Mouse (Mus musculus): ENCODE results near the gene Sfr1. TPM values are rescaled to one million over a fixed set of nuclear protein-coding genes. Genes with fewer than 3 reads are reported as not detected.

The Sfr1 gene
- polyA plus RNA-seq, 1 experiment from 2014 or later: 309 TPM

DNA sequence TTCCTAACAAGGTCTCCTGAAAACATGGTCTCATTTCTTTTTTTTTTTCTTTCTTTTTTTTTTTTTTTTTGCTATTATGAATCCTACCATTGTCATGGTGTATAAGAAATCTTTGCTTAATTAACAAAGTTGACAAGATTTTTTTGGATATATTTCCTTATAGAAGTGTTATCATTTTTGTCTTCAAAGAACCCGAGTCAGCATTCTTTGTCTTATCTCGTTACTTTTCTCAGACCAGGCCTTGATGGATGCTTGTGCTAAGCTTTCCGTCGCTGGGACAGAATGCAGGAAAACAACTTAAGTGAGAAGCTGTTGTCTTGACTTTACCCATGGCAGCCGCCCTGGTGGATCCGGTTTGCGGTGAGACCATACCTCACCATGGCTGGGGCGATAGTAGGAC is 31.0 kb upstream of the Sfr1 start:
- H3K27me3 ChIP-seq (replicated peaks; ENCODE audit: control insufficient read depth, insufficient read depth, low read length): no peaks in the 10 kb centered on the region
- 0 out of 2 replicates have a peak, but pooled peaks cover 3% of the 10 kb centered on the region for H3K4me1 ChIP-seq (ENCODE audit: control insufficient read depth, insufficient read depth, low read length)
- no peak overlapping the region for H3K4me3 ChIP-seq (ENCODE audit: low read depth, low read length)
- H3K27ac ChIP-seq (replicated peaks; ENCODE audit: low read depth, low read length): no peak overlapping the region
- no peak for DNase-seq (ENCODE audit: low spot score)
- H3K4me2 ChIP-seq (ENCODE audit: low read depth, low read length): no peak overlapping the region
- H3K9me3 ChIP-seq (ENCODE audit: control insufficient read depth, low read length): no peaks in the 10 kb centered on the region
- H3K9ac ChIP-seq (ENCODE audit: low read depth, low read length): no peak overlapping the region
- no peak for ATAC-seq (ENCODE audit: low read depth)
- no peaks in the 10 kb centered on the region for H3K36me3 ChIP-seq (ENCODE audit: control insufficient read depth, insufficient read depth, low read length)
- 86% methylated on average over 8 of the region's 8 CpGs for WGBS

DNA sequence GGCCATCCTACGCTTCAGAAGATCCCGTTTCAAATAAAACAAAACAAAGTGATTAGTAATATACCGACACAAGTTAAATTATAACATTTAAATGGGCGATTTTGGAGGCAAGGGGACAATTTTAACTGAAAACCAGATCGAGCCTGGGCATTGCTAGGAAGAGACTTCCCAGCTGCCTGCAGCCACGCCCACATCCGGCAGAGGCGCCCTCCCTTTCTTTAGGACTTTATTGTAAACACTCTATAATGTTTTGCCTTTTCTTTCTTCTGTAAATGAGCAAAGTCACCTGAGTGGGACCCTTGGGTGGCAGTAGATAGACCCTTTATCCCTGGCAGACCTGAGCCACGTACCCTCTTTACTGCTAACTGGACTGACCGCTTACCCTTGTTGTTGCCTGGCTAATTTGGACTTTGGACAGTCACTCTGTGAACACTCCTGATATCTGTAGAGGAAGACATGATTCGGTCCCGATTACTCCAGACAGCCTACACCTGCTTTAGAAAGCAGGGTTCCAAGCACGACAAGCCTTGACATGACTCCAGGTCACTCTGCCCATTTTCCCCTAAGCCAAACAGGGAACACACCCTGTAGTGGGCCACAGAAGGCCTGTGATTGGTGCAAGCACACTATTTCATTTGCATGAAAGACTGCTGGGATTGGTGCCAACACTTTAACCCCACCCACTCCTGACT is 26.3 kb upstream of the Sfr1 start:
- DNase-seq (ENCODE audit: low spot score): no peak
- 71% methylated on average over 13 of the region's 13 CpGs for WGBS
- H3K9me3 ChIP-seq (ENCODE audit: control insufficient read depth, low read length): no peaks in the 10 kb centered on the region

DNA sequence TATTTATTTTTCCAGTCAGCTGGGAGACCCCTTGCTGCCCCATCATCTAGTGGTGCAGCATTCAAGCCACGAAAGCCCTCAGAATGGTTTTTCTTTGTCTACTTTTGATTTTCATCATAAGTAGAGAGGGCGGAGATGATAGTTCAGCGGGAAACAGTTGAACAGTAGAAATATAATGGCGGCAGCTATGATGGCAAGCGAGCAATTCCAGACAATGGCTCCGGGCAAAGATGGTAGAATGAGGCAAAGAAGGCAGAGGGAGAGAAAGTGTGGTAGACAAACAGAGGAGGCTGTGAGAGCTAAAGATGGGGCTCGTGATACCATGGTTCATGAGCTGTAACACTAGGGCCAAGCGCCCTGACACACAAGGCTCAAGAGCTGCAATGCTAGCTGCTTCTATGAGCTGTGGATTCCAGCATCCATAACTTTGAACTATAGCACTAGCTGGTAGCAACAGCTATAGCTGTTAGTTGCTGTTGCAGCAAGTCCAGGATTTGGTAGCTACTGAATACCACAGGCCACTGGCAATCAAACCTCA is 25.6 kb upstream of the Sfr1 start:
- Histone ChIP-seq H3K27me3 (replicated peaks; ENCODE audit: control insufficient read depth, insufficient read depth, low read length) (no peaks in the 10 kb centered on the region), H3K9me3 (ENCODE audit: control insufficient read depth, low read length) (no peaks in the 10 kb centered on the region), H3K4me1 (ENCODE audit: control insufficient read depth, insufficient read depth, low read length) (no peaks in the 10 kb centered on the region), H3K27ac (replicated peaks; ENCODE audit: low read depth, low read length) (no peak overlapping the region), H3K4me3 (ENCODE audit: low read depth, low read length) (no peak overlapping the region), H3K4me2 (ENCODE audit: low read depth, low read length) (no peak overlapping the region), H3K9ac (ENCODE audit: low read depth, low read length) (no peak overlapping the region), H3K36me3 (ENCODE audit: control insufficient read depth, insufficient read depth, low read length) (no peaks in the 10 kb centered on the region)
- ATAC-seq (ENCODE audit: low read depth) (no peak), DNase-seq (ENCODE audit: low spot score) (no peak)
- 92% methylated on average over 8 of the region's 8 CpGs for WGBS

More for the DNA sequence above, 26.3 kb upstream of the Sfr1 start:
- Histone ChIP-seq H3K9ac (ENCODE audit: low read depth, low read length) (no peak overlapping the region), H3K4me1 (ENCODE audit: control insufficient read depth, insufficient read depth, low read length) (no peaks in the 10 kb centered on the region), H3K27ac (replicated peaks; ENCODE audit: low read depth, low read length) (no peak overlapping the region), H3K36me3 (ENCODE audit: control insufficient read depth, insufficient read depth, low read length) (no peaks in the 10 kb centered on the region), H3K4me3 (ENCODE audit: low read depth, low read length) (no peak overlapping the region), H3K27me3 (replicated peaks; ENCODE audit: control insufficient read depth, insufficient read depth, low read length) (no peaks in the 10 kb centered on the region), H3K4me2 (ENCODE audit: low read depth, low read length) (no peak overlapping the region)
- ATAC-seq (ENCODE audit: low read depth): no peak

DNA sequence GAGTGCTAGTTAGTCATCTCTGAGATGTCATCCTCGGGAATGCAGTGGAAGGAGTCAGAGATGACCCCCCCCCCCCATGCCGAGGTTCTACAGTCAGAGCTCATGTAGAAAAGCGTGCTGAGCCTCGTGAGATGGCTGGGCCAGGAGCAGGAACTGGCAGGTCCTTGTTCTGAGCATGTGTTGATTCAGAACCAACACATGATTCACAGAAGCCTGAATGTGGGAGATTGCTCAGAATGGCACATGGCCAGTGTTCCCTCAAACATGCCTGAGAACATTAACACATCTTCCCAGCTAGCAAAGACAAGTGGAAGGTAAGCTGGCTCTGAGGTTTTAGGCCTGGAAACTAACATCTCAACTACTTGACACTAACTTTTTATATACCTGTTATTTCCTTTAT is 21.1 kb upstream of the Sfr1 start:
- H3K27ac ChIP-seq (replicated peaks; ENCODE audit: low read depth, low read length): no peak overlapping the region
- 72% methylated on average over 4 of the region's 4 CpGs for WGBS
- no peaks in the 10 kb centered on the region for H3K9me3 ChIP-seq (ENCODE audit: control insufficient read depth, low read length)
- H3K4me3 ChIP-seq (ENCODE audit: low read depth, low read length): no peak overlapping the region
- no peak overlapping the region for H3K9ac ChIP-seq (ENCODE audit: low read depth, low read length)
- H3K27me3 ChIP-seq (replicated peaks; ENCODE audit: control insufficient read depth, insufficient read depth, low read length): no peaks in the 10 kb centered on the region
- ATAC-seq (ENCODE audit: low read depth): no peak
- no peaks in the 10 kb centered on the region for H3K4me1 ChIP-seq (ENCODE audit: control insufficient read depth, insufficient read depth, low read length)
- H3K4me2 ChIP-seq (ENCODE audit: low read depth, low read length): no peak overlapping the region
- no peak for DNase-seq (ENCODE audit: low spot score)
- no peaks in the 10 kb centered on the region for H3K36me3 ChIP-seq (ENCODE audit: control insufficient read depth, insufficient read depth, low read length)

DNA sequence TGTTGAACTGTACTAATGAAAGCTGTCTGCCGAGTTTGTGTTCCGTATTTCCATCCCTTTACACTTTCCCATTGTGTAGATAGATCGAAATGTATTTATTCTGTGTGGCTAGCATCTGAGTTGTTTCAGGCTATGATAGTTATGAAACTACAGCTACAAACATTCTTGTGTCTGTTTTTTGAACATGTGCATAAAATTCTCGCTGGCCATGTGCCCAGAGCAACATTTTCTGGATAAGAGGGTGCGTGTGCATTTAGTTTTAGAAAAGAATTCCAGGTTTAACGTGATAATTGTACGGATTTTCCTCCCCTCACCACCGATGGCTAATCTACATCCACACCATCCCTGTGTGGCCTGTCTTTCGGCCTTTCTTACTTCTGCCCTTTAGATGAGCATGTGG is 18.0 kb upstream of the Sfr1 start:
- DNase-seq (ENCODE audit: low spot score): peak; percentile 66
- H3K4me2 ChIP-seq (ENCODE audit: low read depth, low read length): no peak overlapping the region
- H3K36me3 ChIP-seq (ENCODE audit: control insufficient read depth, insufficient read depth, low read length): no peaks in the 10 kb centered on the region
- no peaks in the 10 kb centered on the region for H3K27me3 ChIP-seq (replicated peaks; ENCODE audit: control insufficient read depth, insufficient read depth, low read length)
- H3K9me3 ChIP-seq (ENCODE audit: control insufficient read depth, low read length): peaks cover 4% of the 10 kb centered on the region; the same call in 1 of the 2 replicates
- H3K4me3 ChIP-seq (ENCODE audit: low read depth, low read length): no peak overlapping the region
- ATAC-seq (ENCODE audit: low read depth): no peak
- H3K27ac ChIP-seq (replicated peaks; ENCODE audit: low read depth, low read length): peak overlapping the region; percentile 56
- no peak overlapping the region for H3K9ac ChIP-seq (ENCODE audit: low read depth, low read length)
- no peaks in the 10 kb centered on the region for H3K4me1 ChIP-seq (ENCODE audit: control insufficient read depth, insufficient read depth, low read length)
- WGBS: 46% methylated on average over 9 of the region's 9 CpGs

DNA sequence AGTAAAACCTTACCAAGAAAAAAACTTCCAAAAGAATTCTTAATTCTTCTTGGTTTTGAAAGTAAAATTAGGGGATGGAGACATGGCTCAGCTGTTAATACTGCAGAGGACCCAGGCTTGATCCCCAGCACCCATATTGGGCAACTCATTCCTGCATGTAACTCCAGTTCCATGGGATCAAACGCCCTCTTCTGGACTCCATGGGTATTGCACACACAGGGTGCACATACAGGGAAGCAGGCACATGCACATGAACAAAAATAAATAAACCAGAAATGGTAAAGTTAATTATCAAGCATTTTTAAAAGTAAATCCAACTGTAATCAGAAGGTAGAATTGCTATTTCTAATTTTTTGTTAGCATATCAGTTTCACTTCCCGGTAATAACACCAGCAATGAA is 15.3 kb upstream of the Sfr1 start:
- Histone ChIP-seq H3K4me1 (ENCODE audit: control insufficient read depth, insufficient read depth, low read length) (no peaks in the 10 kb centered on the region), H3K36me3 (ENCODE audit: control insufficient read depth, insufficient read depth, low read length) (no peaks in the 10 kb centered on the region), H3K27ac (replicated peaks; ENCODE audit: low read depth, low read length) (no peak overlapping the region), H3K4me2 (ENCODE audit: low read depth, low read length) (no peak overlapping the region), H3K9ac (ENCODE audit: low read depth, low read length) (no peak overlapping the region), H3K4me3 (ENCODE audit: low read depth, low read length) (no peak overlapping the region), H3K27me3 (replicated peaks; ENCODE audit: control insufficient read depth, insufficient read depth, low read length) (no peaks in the 10 kb centered on the region), H3K9me3 (ENCODE audit: control insufficient read depth, low read length) (peaks cover 4% of the 10 kb centered on the region; the same call in 1 of the 2 replicates)
- DNase-seq (ENCODE audit: low spot score) (no peak), ATAC-seq (ENCODE audit: low read depth) (no peak)
- WGBS: 67% methylated on average over 2 of the region's 2 CpGs

DNA sequence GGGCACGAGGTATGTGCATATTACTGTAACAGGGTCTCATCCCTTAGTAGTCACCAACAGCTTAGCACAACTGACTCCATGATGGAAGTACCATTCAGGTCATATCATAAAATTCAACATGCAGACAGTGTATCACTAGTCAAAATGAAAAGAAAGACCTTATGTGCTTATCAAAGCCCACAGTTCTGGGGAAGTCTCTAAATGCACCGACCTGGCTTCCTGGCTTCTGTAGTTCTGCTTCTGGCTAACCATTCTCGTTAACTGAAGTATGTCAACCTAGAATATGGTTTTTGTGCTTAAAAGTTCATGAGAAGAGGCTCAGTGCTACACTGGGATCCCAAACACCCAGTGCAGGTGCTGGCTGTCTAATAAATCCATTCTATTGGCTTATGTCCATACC is 12.3 kb upstream of the Sfr1 start:
- H3K4me3 ChIP-seq (ENCODE audit: low read depth, low read length): no peak overlapping the region
- peaks cover 4% of the 10 kb centered on the region; the same call in 1 of the 2 replicates for H3K9me3 ChIP-seq (ENCODE audit: control insufficient read depth, low read length)
- H3K36me3 ChIP-seq (ENCODE audit: control insufficient read depth, insufficient read depth, low read length): no peaks in the 10 kb centered on the region
- DNase-seq (ENCODE audit: low spot score) (no peak), ATAC-seq (ENCODE audit: low read depth) (no peak)
- no peak overlapping the region for H3K9ac ChIP-seq (ENCODE audit: low read depth, low read length)
- WGBS: 90% methylated on average over 3 of the region's 3 CpGs
- no peak overlapping the region for H3K27ac ChIP-seq (replicated peaks; ENCODE audit: low read depth, low read length)
- H3K27me3 ChIP-seq (replicated peaks; ENCODE audit: control insufficient read depth, insufficient read depth, low read length): no peaks in the 10 kb centered on the region
- no peaks in the 10 kb centered on the region for H3K4me1 ChIP-seq (ENCODE audit: control insufficient read depth, insufficient read depth, low read length)
- H3K4me2 ChIP-seq (ENCODE audit: low read depth, low read length): no peak overlapping the region

DNA sequence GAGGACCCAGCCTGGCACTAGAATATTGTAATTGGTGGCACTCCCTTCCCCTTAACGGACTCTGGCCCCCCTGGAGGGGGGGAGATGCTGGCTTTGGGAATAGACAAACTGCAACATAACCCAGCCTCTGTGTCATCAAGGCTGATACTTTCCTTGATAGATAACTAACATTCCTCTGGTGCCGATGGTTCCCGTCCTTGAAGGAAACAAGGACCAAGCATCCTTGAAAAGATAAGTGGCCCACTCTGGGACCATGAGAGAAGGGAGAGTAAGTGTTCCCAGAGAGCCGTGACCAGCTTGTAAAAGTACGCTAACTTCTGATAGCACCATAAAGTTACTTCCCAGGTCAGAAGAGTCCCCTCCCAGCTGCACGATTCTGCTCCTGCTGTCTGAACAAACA is 9.0 kb upstream of the Sfr1 start:
- Histone ChIP-seq H3K27me3 (replicated peaks; ENCODE audit: control insufficient read depth, insufficient read depth, low read length) (no peaks in the 10 kb centered on the region), H3K36me3 (ENCODE audit: control insufficient read depth, insufficient read depth, low read length) (no peaks in the 10 kb centered on the region), H3K4me1 (ENCODE audit: control insufficient read depth, insufficient read depth, low read length) (peaks cover 4% of the 10 kb centered on the region; the same call in 1 of the 2 replicates), H3K4me3 (ENCODE audit: low read depth, low read length) (no peak overlapping the region), H3K9me3 (ENCODE audit: control insufficient read depth, low read length) (no peaks in the 10 kb centered on the region), H3K9ac (ENCODE audit: low read depth, low read length) (no peak overlapping the region), H3K27ac (replicated peaks; ENCODE audit: low read depth, low read length) (no peak overlapping the region), H3K4me2 (ENCODE audit: low read depth, low read length) (no peak overlapping the region)
- ATAC-seq (ENCODE audit: low read depth) (no peak), DNase-seq (ENCODE audit: low spot score) (no peak)
- 64% methylated on average over 6 of the region's 6 CpGs for WGBS

GRCm38 (mm10) chr19:47724903-47725302 is 6.6 kb upstream of the Sfr1 start:
- Histone ChIP-seq H3K9me3 (ENCODE audit: control insufficient read depth, low read length) (no peaks in the 10 kb centered on the region), H3K27ac (replicated peaks; ENCODE audit: low read depth, low read length) (no peak overlapping the region), H3K4me1 (ENCODE audit: control insufficient read depth, insufficient read depth, low read length) (peaks cover 15% of the 10 kb centered on the region; the same call in 1 of the 2 replicates), H3K4me2 (ENCODE audit: low read depth, low read length) (no peak overlapping the region), H3K4me3 (ENCODE audit: low read depth, low read length) (no peak overlapping the region), H3K9ac (ENCODE audit: low read depth, low read length) (no peak overlapping the region), H3K36me3 (ENCODE audit: control insufficient read depth, insufficient read depth, low read length) (no peaks in the 10 kb centered on the region), H3K27me3 (replicated peaks; ENCODE audit: control insufficient read depth, insufficient read depth, low read length) (no peaks in the 10 kb centered on the region)
- 73% methylated on average over 4 of the region's 4 CpGs for WGBS
- DNase-seq (ENCODE audit: low spot score) (no peak), ATAC-seq (ENCODE audit: low read depth) (no peak)

Data from embryonic facial prominence, embryonic 14.5 days (tissue).